Mouse (Mus musculus): ENCODE measurements around the gene Tbkbp1. TPM values are rescaled to one million over a fixed set of nuclear protein-coding genes. Genes with fewer than 3 reads are reported as not detected.

The Tbkbp1 gene
- polyA plus RNA-seq, 1 experiment from 2014 or later: 9.1 TPM

DNA sequence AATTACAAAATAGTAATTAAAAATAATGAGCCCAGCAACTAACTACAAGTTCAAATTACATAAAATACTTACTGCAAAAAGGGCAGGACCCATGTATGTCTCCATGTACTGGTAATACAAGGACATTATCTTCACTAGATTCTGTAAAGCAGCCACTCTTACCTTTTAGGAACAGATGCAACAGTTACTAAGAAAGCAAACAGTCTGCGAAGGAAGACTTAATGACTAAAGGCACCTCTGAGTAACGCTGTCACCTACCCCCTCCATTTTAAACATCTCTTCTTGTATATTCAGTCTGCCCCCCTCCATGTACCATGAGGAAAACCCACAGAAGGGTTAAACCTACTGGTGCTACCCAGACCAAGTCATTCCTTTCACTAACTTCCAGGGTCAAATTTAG, 26.9 kb upstream of the Tbkbp1 start:
- Histone ChIP-seq H3K4me1 (ENCODE audit: control insufficient read depth, insufficient read depth, low read length) (no peaks in the 10 kb centered on the region), H3K36me3 (ENCODE audit: control insufficient read depth, insufficient read depth, low read length) (peaks cover 99% of the 10 kb centered on the region), H3K27ac (replicated peaks; ENCODE audit: low read depth, low read length) (no peak overlapping the region), H3K4me3 (replicated peaks; ENCODE audit: low read depth, low read length) (no peak overlapping the region), H3K9me3 (ENCODE audit: control insufficient read depth, low read length) (no peaks in the 10 kb centered on the region), H3K9ac (replicated peaks; ENCODE audit: low read length) (no peak overlapping the region), H3K4me2 (ENCODE audit: low read length) (no peak overlapping the region), H3K27me3 (ENCODE audit: control insufficient read depth, insufficient read depth, low read length) (no peaks in the 10 kb centered on the region)
- WGBS: 96% methylated on average over 2 of the region's 2 CpGs
- DNase-seq (no peak), ATAC-seq (ENCODE audit: low FRiP score, low TSS enrichment) (no peak)

DNA sequence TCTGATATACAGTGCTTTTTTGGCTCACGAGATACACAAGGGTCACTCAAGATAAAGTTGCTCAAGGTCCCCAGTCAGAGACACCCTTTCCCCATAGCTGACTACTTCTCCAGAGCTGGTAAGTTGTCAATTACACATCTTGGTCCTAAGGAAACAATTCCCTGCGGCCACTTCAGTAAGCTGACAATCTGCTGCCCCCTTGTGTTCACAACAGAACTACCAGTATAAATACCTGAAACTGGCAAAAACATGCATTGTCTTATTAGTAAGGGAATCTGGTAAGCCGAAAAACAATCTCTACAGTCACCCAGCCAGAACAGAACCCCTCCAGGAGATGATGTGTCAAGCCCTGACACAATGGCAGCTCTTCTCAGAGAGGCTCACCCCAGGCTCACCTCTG, 25.6 kb upstream of the Tbkbp1 start:
- 55% methylated on average over 3 of the region's 3 CpGs for WGBS
- Histone ChIP-seq H3K4me2 (ENCODE audit: low read length) (no peak overlapping the region), H3K27me3 (ENCODE audit: control insufficient read depth, insufficient read depth, low read length) (no peaks in the 10 kb centered on the region), H3K27ac (replicated peaks; ENCODE audit: low read depth, low read length) (no peak overlapping the region), H3K36me3 (ENCODE audit: control insufficient read depth, insufficient read depth, low read length) (peaks cover 99% of the 10 kb centered on the region), H3K4me1 (ENCODE audit: control insufficient read depth, insufficient read depth, low read length) (no peaks in the 10 kb centered on the region), H3K9me3 (ENCODE audit: control insufficient read depth, low read length) (no peaks in the 10 kb centered on the region), H3K4me3 (replicated peaks; ENCODE audit: low read depth, low read length) (no peak overlapping the region), H3K9ac (replicated peaks; ENCODE audit: low read length) (no peak overlapping the region)
- peak; percentile 88 for DNase-seq
- ATAC-seq (ENCODE audit: low FRiP score, low TSS enrichment): no peak

GRCm38 (mm10) chr11:97175499-97175898, 24.2 kb upstream of the Tbkbp1 start:
- ATAC-seq (ENCODE audit: low FRiP score, low TSS enrichment) (no peak), DNase-seq (no peak)
- no peak overlapping the region for H3K4me2 ChIP-seq (ENCODE audit: low read length)
- H3K36me3 ChIP-seq (ENCODE audit: control insufficient read depth, insufficient read depth, low read length): peaks cover 99% of the 10 kb centered on the region
- H3K9ac ChIP-seq (replicated peaks; ENCODE audit: low read length): no peak overlapping the region
- 97% methylated on average over 7 of the region's 7 CpGs for WGBS
- no peaks in the 10 kb centered on the region for H3K27me3 ChIP-seq (ENCODE audit: control insufficient read depth, insufficient read depth, low read length)
- H3K4me1 ChIP-seq (ENCODE audit: control insufficient read depth, insufficient read depth, low read length): no peaks in the 10 kb centered on the region
- H3K9me3 ChIP-seq (ENCODE audit: control insufficient read depth, low read length): no peaks in the 10 kb centered on the region
- H3K4me3 ChIP-seq (replicated peaks; ENCODE audit: low read depth, low read length): no peak overlapping the region
- no peak overlapping the region for H3K27ac ChIP-seq (replicated peaks; ENCODE audit: low read depth, low read length)

DNA sequence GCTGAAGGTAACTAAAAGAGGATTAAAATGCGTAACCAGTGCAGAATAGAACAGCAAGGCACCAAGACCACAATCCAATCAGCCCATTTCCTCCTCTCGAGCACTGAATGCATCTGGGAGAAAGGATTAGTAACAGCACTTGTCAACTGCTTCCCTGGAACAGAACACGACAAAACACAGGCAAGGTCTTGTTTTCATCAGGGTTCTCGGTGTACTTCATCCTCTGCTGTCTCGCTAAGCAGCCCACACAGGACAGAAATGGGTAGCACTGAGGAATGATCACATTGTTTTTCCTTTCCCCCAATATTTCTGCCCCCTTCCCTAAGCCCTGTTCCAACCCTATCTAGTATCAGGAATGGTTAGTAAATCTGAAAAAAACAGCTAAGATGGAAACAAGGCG, 9.0 kb upstream of the Tbkbp1 start:
- H3K27ac ChIP-seq (replicated peaks; ENCODE audit: low read depth, low read length): 0 out of 2 replicates have a peak overlapping the region, but pooled peaks have one; percentile 20
- peaks cover 87% of the 10 kb centered on the region for H3K36me3 ChIP-seq (ENCODE audit: control insufficient read depth, insufficient read depth, low read length)
- H3K4me2 ChIP-seq (ENCODE audit: low read length): no peak overlapping the region
- H3K4me1 ChIP-seq (ENCODE audit: control insufficient read depth, insufficient read depth, low read length): no peaks in the 10 kb centered on the region
- H3K4me3 ChIP-seq (replicated peaks; ENCODE audit: low read depth, low read length): no peak overlapping the region
- 40% methylated on average over 6 of the region's 6 CpGs for WGBS
- no peaks in the 10 kb centered on the region for H3K27me3 ChIP-seq (ENCODE audit: control insufficient read depth, insufficient read depth, low read length)
- ATAC-seq (ENCODE audit: low FRiP score, low TSS enrichment) (no peak), DNase-seq (peak; percentile 31)
- no peaks in the 10 kb centered on the region for H3K9me3 ChIP-seq (ENCODE audit: control insufficient read depth, low read length)
- H3K9ac ChIP-seq (replicated peaks; ENCODE audit: low read length): no peak overlapping the region

- H3K4me2 ChIP-seq (ENCODE audit: low read length): no peak overlapping the region
- H3K9ac ChIP-seq (replicated peaks; ENCODE audit: low read length): no peak overlapping the region
- H3K4me3 ChIP-seq (replicated peaks; ENCODE audit: low read depth, low read length): no peak overlapping the region
- WGBS: 80% methylated on average over 7 of the region's 7 CpGs
- H3K36me3 ChIP-seq (ENCODE audit: control insufficient read depth, insufficient read depth, low read length): peaks cover 56% of the 10 kb centered on the region
- peaks cover 10% of the 10 kb centered on the region for H3K4me1 ChIP-seq (ENCODE audit: control insufficient read depth, insufficient read depth, low read length)
- DNase-seq (no peak), ATAC-seq (ENCODE audit: low FRiP score, low TSS enrichment) (no peak)
- H3K27me3 ChIP-seq (ENCODE audit: control insufficient read depth, insufficient read depth, low read length): no peaks in the 10 kb centered on the region
- H3K27ac ChIP-seq (replicated peaks; ENCODE audit: low read depth, low read length): no peak overlapping the region
- no peaks in the 10 kb centered on the region for H3K9me3 ChIP-seq (ENCODE audit: control insufficient read depth, low read length)
Measured at GRCm38 (mm10) chr11:97156999-97157398, 5.7 kb upstream of the Tbkbp1 start.

GRCm38 (mm10) chr11:97152662-97153287, 1.5 kb upstream of the Tbkbp1 start:
- DNase-seq (peak; percentile 41), ATAC-seq (ENCODE audit: low FRiP score, low TSS enrichment) (no peak)
- Histone ChIP-seq H3K27me3 (ENCODE audit: control insufficient read depth, insufficient read depth, low read length) (no peaks in the 10 kb centered on the region), H3K27ac (replicated peaks; ENCODE audit: low read depth, low read length) (no peak overlapping the region), H3K4me1 (ENCODE audit: control insufficient read depth, insufficient read depth, low read length) (peaks cover 21% of the 10 kb centered on the region), H3K9ac (replicated peaks; ENCODE audit: low read length) (no peak overlapping the region; the same call in 1 of the 2 replicates), H3K36me3 (ENCODE audit: control insufficient read depth, insufficient read depth, low read length) (peaks cover 18% of the 10 kb centered on the region), H3K4me3 (replicated peaks; ENCODE audit: low read depth, low read length) (0 out of 2 replicates have a peak overlapping the region, but pooled peaks have one; percentile 2), H3K9me3 (ENCODE audit: control insufficient read depth, low read length) (no peaks in the 10 kb centered on the region), H3K4me2 (ENCODE audit: low read length) (peak overlapping the region; percentile 77)
- WGBS: 15% methylated on average over 10 of the region's 10 CpGs

- H3K27ac ChIP-seq (replicated peaks; ENCODE audit: low read depth, low read length): peak overlapping the region; percentile 96; the same call in 1 of the 2 replicates
- H3K4me3 ChIP-seq (replicated peaks; ENCODE audit: low read depth, low read length): peak overlapping the region; percentile 73
- DNase-seq (peak; percentile 45), ATAC-seq (ENCODE audit: low FRiP score, low TSS enrichment) (no peak)
- no peaks in the 10 kb centered on the region for H3K27me3 ChIP-seq (ENCODE audit: control insufficient read depth, insufficient read depth, low read length)
- no peaks in the 10 kb centered on the region for H3K9me3 ChIP-seq (ENCODE audit: control insufficient read depth, low read length)
- WGBS: under 1% methylated on average over 11 of the region's 11 CpGs
- peaks cover 16% of the 10 kb centered on the region; the same call in 1 of the 2 replicates for H3K36me3 ChIP-seq (ENCODE audit: control insufficient read depth, insufficient read depth, low read length)
- peak overlapping the region; percentile 77 for H3K4me2 ChIP-seq (ENCODE audit: low read length)
- peak overlapping the region; percentile 81; the same call in 1 of the 2 replicates for H3K9ac ChIP-seq (replicated peaks; ENCODE audit: low read length)
- peaks cover 21% of the 10 kb centered on the region for H3K4me1 ChIP-seq (ENCODE audit: control insufficient read depth, insufficient read depth, low read length)
Measured at GRCm38 (mm10) chr11:97152023-97152426, 730 bp upstream of the Tbkbp1 start.

GRCm38 (mm10) chr11:97150411-97151330, 624 bp downstream of the Tbkbp1 start:
- Histone ChIP-seq H3K4me1 (ENCODE audit: control insufficient read depth, insufficient read depth, low read length) (peaks cover 21% of the 10 kb centered on the region), H3K36me3 (ENCODE audit: control insufficient read depth, insufficient read depth, low read length) (peaks cover 21% of the 10 kb centered on the region), H3K9ac (replicated peaks; ENCODE audit: low read length) (peak overlapping the region; percentile 81), H3K27ac (replicated peaks; ENCODE audit: low read depth, low read length) (peak overlapping the region; percentile 96), H3K4me3 (replicated peaks; ENCODE audit: low read depth, low read length) (peak overlapping the region; percentile 73), H3K4me2 (ENCODE audit: low read length) (peak overlapping the region; percentile 77), H3K27me3 (ENCODE audit: control insufficient read depth, insufficient read depth, low read length) (no peaks in the 10 kb centered on the region), H3K9me3 (ENCODE audit: control insufficient read depth, low read length) (no peaks in the 10 kb centered on the region)
- ATAC-seq (ENCODE audit: low FRiP score, low TSS enrichment) (peak; percentile 82), DNase-seq (peak; percentile 91)
- under 1% methylated on average over 91 of the region's 102 CpGs for WGBS

Measured in midbrain, embryonic 14.5 days (tissue).